Mouse (Mus musculus): ENCODE measurements at regions not wholly inside any gene's neighbourhood (a gene's known extent, or its start where the extent isn't known, plus 50 kb on each side); places are given as distances from the start of the nearest gene placed in this dataset.

GRCm38 (mm10) chr4:56489361-56489760, 250.5 kb upstream of the Gm26657 start:
- no peak overlapping the region for H3K4me2 ChIP-seq (ENCODE audit: low read length)
- 0 out of 2 replicates have a peak, but pooled peaks cover under 1% of the 10 kb centered on the region for H3K27me3 ChIP-seq (replicated peaks; ENCODE audit: control insufficient read depth, insufficient read depth, low read length)
- no peaks in the 10 kb centered on the region for H3K4me1 ChIP-seq (replicated peaks; ENCODE audit: control insufficient read depth, insufficient read depth, low read length)
- no peak for ATAC-seq (replicated peaks; ENCODE audit: low FRiP score, low TSS enrichment, low read depth)
- no peak overlapping the region for H3K27ac ChIP-seq (ENCODE audit: low read depth)
- no peak overlapping the region for H3K4me3 ChIP-seq (ENCODE audit: low read depth, low read length)
- H3K9me3 ChIP-seq (ENCODE audit: control insufficient read depth, low read length): no peaks in the 10 kb centered on the region
- no peak overlapping the region for H3K9ac ChIP-seq (ENCODE audit: low read length)
- no peak for DNase-seq (ENCODE audit: low spot score)
- WGBS: 96% methylated on average over 4 of the region's 4 CpGs
- H3K36me3 ChIP-seq (ENCODE audit: control insufficient read depth, insufficient read depth, low read length): no peaks in the 10 kb centered on the region

DNA sequence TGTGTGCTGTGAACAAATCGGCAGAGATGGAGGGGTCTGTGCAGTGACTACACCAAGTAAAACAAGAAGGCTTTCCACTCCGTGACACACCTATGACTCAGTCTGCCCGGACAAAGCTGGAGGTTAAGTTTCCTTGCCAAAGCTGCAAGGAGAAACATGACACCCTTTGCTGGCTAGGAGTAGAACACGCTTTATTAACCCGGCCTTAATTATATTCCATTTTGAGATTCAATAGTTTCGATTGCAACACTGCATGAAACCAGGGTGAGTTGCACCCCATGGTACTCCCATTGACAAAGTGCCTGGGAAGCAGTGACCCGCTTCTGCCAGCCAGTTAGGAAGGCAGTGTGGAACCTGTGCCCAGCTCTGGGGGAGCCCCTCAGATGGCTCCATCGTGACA, 256.2 kb upstream of the Gm26657 start:
- Histone ChIP-seq H3K36me3 (ENCODE audit: control insufficient read depth, insufficient read depth, low read length) (no peaks in the 10 kb centered on the region), H3K27ac (ENCODE audit: low read depth) (no peak overlapping the region), H3K4me3 (ENCODE audit: low read depth, low read length) (no peak overlapping the region), H3K27me3 (replicated peaks; ENCODE audit: control insufficient read depth, insufficient read depth, low read length) (no peaks in the 10 kb centered on the region), H3K4me2 (ENCODE audit: low read length) (no peak overlapping the region), H3K9ac (ENCODE audit: low read length) (no peak overlapping the region), H3K9me3 (ENCODE audit: control insufficient read depth, low read length) (no peaks in the 10 kb centered on the region), H3K4me1 (replicated peaks; ENCODE audit: control insufficient read depth, insufficient read depth, low read length) (no peaks in the 10 kb centered on the region)
- 87% methylated on average over 8 of the region's 8 CpGs for WGBS
- no peak for DNase-seq (ENCODE audit: low spot score)
- ATAC-seq (replicated peaks; ENCODE audit: low FRiP score, low TSS enrichment, low read depth): no peak

GRCm38 (mm10) chr4:56456788-56457187, 283.1 kb upstream of the Gm26657 start:
- Histone ChIP-seq H3K27ac (ENCODE audit: low read depth) (no peak overlapping the region), H3K4me2 (ENCODE audit: low read length) (no peak overlapping the region), H3K36me3 (ENCODE audit: control insufficient read depth, insufficient read depth, low read length) (no peaks in the 10 kb centered on the region), H3K27me3 (replicated peaks; ENCODE audit: control insufficient read depth, insufficient read depth, low read length) (no peaks in the 10 kb centered on the region), H3K9me3 (ENCODE audit: control insufficient read depth, low read length) (no peaks in the 10 kb centered on the region), H3K9ac (ENCODE audit: low read length) (no peak overlapping the region), H3K4me3 (ENCODE audit: low read depth, low read length) (no peak overlapping the region), H3K4me1 (replicated peaks; ENCODE audit: control insufficient read depth, insufficient read depth, low read length) (no peaks in the 10 kb centered on the region)
- DNase-seq (ENCODE audit: low spot score) (no peak), ATAC-seq (replicated peaks; ENCODE audit: low FRiP score, low TSS enrichment, low read depth) (no peak)
- WGBS: 80% methylated on average over 4 of the region's 4 CpGs

GRCm38 (mm10) chr4:56421575-56421974, 318.3 kb upstream of the Gm26657 start:
- Histone ChIP-seq H3K27me3 (replicated peaks; ENCODE audit: control insufficient read depth, insufficient read depth, low read length) (no peaks in the 10 kb centered on the region), H3K9ac (ENCODE audit: low read length) (no peak overlapping the region), H3K4me1 (replicated peaks; ENCODE audit: control insufficient read depth, insufficient read depth, low read length) (no peaks in the 10 kb centered on the region), H3K4me3 (ENCODE audit: low read depth, low read length) (no peak overlapping the region), H3K4me2 (ENCODE audit: low read length) (no peak overlapping the region), H3K27ac (ENCODE audit: low read depth) (no peak overlapping the region), H3K36me3 (ENCODE audit: control insufficient read depth, insufficient read depth, low read length) (no peaks in the 10 kb centered on the region), H3K9me3 (ENCODE audit: control insufficient read depth, low read length) (no peaks in the 10 kb centered on the region)
- DNase-seq (ENCODE audit: low spot score) (no peak), ATAC-seq (replicated peaks; ENCODE audit: low FRiP score, low TSS enrichment, low read depth) (no peak)
- 64% methylated on average over 8 of the region's 8 CpGs for WGBS

GRCm38 (mm10) chr4:56419122-56419913, 320.6 kb upstream of the Gm26657 start:
- Histone ChIP-seq H3K4me3 (ENCODE audit: low read depth, low read length) (no peak overlapping the region), H3K9me3 (ENCODE audit: control insufficient read depth, low read length) (no peaks in the 10 kb centered on the region), H3K27ac (ENCODE audit: low read depth) (no peak overlapping the region), H3K27me3 (replicated peaks; ENCODE audit: control insufficient read depth, insufficient read depth, low read length) (no peaks in the 10 kb centered on the region), H3K4me1 (replicated peaks; ENCODE audit: control insufficient read depth, insufficient read depth, low read length) (no peaks in the 10 kb centered on the region), H3K36me3 (ENCODE audit: control insufficient read depth, insufficient read depth, low read length) (no peaks in the 10 kb centered on the region), H3K9ac (ENCODE audit: low read length) (no peak overlapping the region), H3K4me2 (ENCODE audit: low read length) (no peak overlapping the region)
- ATAC-seq (replicated peaks; ENCODE audit: low FRiP score, low TSS enrichment, low read depth) (no peak), DNase-seq (ENCODE audit: low spot score) (no peak)
- WGBS: 83% methylated on average over 5 of the region's 5 CpGs

DNA sequence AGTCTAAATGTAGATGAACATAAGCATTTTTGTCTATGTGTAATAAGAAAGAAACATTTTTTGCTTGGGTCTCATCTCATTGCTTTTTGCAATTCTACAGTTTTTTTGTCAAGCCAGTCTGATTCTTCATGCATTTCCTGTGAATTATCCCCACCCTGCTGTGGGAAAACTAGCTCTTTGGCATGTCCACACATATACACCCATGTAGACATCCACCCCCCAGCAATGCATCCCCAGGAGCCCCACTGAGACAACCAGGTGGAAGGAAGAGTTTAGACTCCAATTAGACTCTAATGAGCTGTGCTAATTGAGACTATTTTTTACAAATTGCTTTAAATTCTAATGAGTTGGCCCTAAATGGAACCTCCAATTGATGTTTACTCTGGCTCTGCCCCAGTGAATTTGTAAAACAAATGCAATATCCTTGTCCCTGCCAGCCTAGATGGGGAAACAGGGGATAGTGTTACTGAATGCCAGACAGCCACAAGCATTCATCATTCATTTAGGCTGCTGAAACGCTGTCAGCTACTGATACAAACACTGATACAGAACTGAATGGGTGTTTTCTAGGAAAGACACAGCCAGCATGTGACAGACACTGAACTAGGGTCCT, 328.7 kb upstream of the Gm26657 start:
- WGBS: 41% methylated on average over 1 of the region's 1 CpGs
- no peak for ATAC-seq (replicated peaks; ENCODE audit: low FRiP score, low TSS enrichment, low read depth)

GRCm38 (mm10) chr4:56393793-56394192, 346.1 kb upstream of the Gm26657 start:
- Histone ChIP-seq H3K36me3 (ENCODE audit: control insufficient read depth, insufficient read depth, low read length) (no peaks in the 10 kb centered on the region), H3K9ac (ENCODE audit: low read length) (no peak overlapping the region), H3K4me2 (ENCODE audit: low read length) (no peak overlapping the region), H3K27me3 (replicated peaks; ENCODE audit: control insufficient read depth, insufficient read depth, low read length) (no peaks in the 10 kb centered on the region), H3K27ac (ENCODE audit: low read depth) (no peak overlapping the region), H3K4me1 (replicated peaks; ENCODE audit: control insufficient read depth, insufficient read depth, low read length) (no peaks in the 10 kb centered on the region), H3K9me3 (ENCODE audit: control insufficient read depth, low read length) (no peaks in the 10 kb centered on the region), H3K4me3 (ENCODE audit: low read depth, low read length) (no peak overlapping the region)
- DNase-seq (ENCODE audit: low spot score) (no peak), ATAC-seq (replicated peaks; ENCODE audit: low FRiP score, low TSS enrichment, low read depth) (no peak)

More for the DNA sequence above, 328.7 kb upstream of the Gm26657 start:
- no peak for DNase-seq (ENCODE audit: low spot score)
- Histone ChIP-seq H3K27me3 (replicated peaks; ENCODE audit: control insufficient read depth, insufficient read depth, low read length) (no peaks in the 10 kb centered on the region), H3K4me3 (ENCODE audit: low read depth, low read length) (no peak overlapping the region), H3K9me3 (ENCODE audit: control insufficient read depth, low read length) (no peaks in the 10 kb centered on the region), H3K4me1 (replicated peaks; ENCODE audit: control insufficient read depth, insufficient read depth, low read length) (no peaks in the 10 kb centered on the region), H3K4me2 (ENCODE audit: low read length) (no peak overlapping the region), H3K36me3 (ENCODE audit: control insufficient read depth, insufficient read depth, low read length) (no peaks in the 10 kb centered on the region), H3K27ac (ENCODE audit: low read depth) (no peak overlapping the region), H3K9ac (ENCODE audit: low read length) (no peak overlapping the region)

DNA sequence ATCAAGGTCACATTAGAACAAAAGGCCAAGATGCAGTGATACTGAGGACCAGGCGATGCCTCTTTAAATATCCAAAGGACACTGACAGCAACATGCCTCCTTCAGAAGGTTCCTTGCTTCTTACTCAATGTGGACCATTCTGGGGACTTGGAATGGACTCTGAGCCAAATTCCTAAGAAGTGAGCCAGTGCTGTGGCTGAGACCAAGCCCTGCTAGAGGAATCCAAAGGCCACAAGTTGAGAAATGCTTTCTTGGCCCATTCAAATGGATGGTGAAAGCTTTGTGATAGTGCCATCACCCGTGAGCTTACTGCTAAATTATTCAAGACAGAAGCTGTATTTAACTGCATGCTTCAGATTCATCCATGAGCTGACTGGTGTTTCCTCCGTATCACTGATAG, 352.8 kb upstream of the Gm26657 start:
- no peaks in the 10 kb centered on the region for H3K4me1 ChIP-seq (replicated peaks; ENCODE audit: control insufficient read depth, insufficient read depth, low read length)
- H3K4me3 ChIP-seq (ENCODE audit: low read depth, low read length): no peak overlapping the region
- 80% methylated on average over 3 of the region's 3 CpGs for WGBS
- no peaks in the 10 kb centered on the region for H3K36me3 ChIP-seq (ENCODE audit: control insufficient read depth, insufficient read depth, low read length)
- no peak overlapping the region for H3K9ac ChIP-seq (ENCODE audit: low read length)
- no peaks in the 10 kb centered on the region for H3K27me3 ChIP-seq (replicated peaks; ENCODE audit: control insufficient read depth, insufficient read depth, low read length)
- H3K4me2 ChIP-seq (ENCODE audit: low read length): no peak overlapping the region
- H3K9me3 ChIP-seq (ENCODE audit: control insufficient read depth, low read length): no peaks in the 10 kb centered on the region
- no peak for ATAC-seq (replicated peaks; ENCODE audit: low FRiP score, low TSS enrichment, low read depth)
- DNase-seq (ENCODE audit: low spot score): no peak
- H3K27ac ChIP-seq (ENCODE audit: low read depth): no peak overlapping the region

DNA sequence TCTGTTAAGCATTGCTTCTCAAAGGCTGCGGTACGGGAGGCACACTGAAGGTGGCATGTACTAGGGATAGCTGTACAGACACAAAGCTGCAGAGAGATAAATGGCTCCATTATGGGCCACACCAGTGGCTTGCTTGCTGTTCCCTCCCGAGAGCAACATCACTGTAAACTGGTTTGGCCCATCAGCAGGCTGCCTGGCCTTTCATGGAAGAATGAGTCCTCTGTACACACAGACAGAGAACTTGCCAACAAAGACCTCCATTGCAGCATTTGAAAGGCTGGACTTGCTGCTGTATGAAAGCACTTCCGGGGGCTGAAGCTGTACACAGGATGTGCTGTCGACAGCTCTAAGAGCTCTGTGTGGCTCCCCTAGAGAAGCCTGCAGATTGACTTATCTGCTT, 364.1 kb upstream of the Gm26657 start:
- Histone ChIP-seq H3K36me3 (ENCODE audit: control insufficient read depth, insufficient read depth, low read length) (no peaks in the 10 kb centered on the region), H3K9ac (ENCODE audit: low read length) (no peak overlapping the region), H3K4me1 (replicated peaks; ENCODE audit: control insufficient read depth, insufficient read depth, low read length) (0 out of 2 replicates have a peak, but pooled peaks cover 4% of the 10 kb centered on the region), H3K27me3 (replicated peaks; ENCODE audit: control insufficient read depth, insufficient read depth, low read length) (no peaks in the 10 kb centered on the region), H3K4me2 (ENCODE audit: low read length) (no peak overlapping the region), H3K27ac (ENCODE audit: low read depth) (no peak overlapping the region), H3K4me3 (ENCODE audit: low read depth, low read length) (no peak overlapping the region), H3K9me3 (ENCODE audit: control insufficient read depth, low read length) (no peaks in the 10 kb centered on the region)
- ATAC-seq (replicated peaks; ENCODE audit: low FRiP score, low TSS enrichment, low read depth) (no peak), DNase-seq (ENCODE audit: low spot score) (no peak)
- 44% methylated on average over 5 of the region's 5 CpGs for WGBS

Data from intestine, embryonic 14.5 days (tissue).